Mouse (Mus musculus): ENCODE data around the gene Limch1. TPM values are rescaled to one million over a fixed set of nuclear protein-coding genes. Genes with fewer than 3 reads are reported as not detected.

The Limch1 gene
- polyA plus RNA-seq, 1 experiment from 2014 or later = 28.3 TPM

DNA sequence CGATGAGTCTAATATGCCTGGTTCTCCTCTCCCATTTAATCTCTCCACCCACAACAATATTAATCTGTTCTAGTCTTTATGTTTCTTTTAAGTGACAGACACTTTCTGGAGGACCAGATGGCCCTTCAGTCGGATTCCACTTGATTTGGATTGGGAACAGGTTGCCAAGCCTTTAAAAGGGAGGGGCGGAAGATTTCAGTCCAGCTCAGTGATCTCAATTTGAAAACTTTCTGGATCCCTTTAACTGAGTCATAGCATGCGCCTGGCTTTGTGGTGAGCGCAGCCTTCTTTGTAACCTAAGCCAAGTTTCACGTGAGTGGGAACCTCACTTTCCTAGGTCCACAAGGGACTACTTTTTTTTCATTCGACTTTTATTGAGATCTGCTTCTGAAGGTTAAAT lies 5.0 kb downstream of the Limch1 start:
- H3K27me3 ChIP-seq (ENCODE audit: poor library complexity, severe bottlenecking) = peaks cover 36% of the 10 kb centered on the region
- H3K4me3 ChIP-seq = no peak overlapping the region
- H3K4me1 ChIP-seq = peaks cover 38% of the 10 kb centered on the region
- H3K27ac ChIP-seq = no peak overlapping the region
- no peaks in the 10 kb centered on the region for H3K9me3 ChIP-seq
- 78% methylated on average over 7 of the region's 7 CpGs for WGBS
- no peak for DNase-seq (ENCODE audit: extremely low spot score, low spot score)
- no peaks in the 10 kb centered on the region for H3K36me3 ChIP-seq (replicated peaks)

GRCm38 (mm10) chr5:66751332-66751980 lies 5.8 kb downstream of the Limch1 start:
- Histone ChIP-seq H3K27ac (no peak overlapping the region), H3K4me1 (peaks cover 31% of the 10 kb centered on the region), H3K27me3 (ENCODE audit: poor library complexity, severe bottlenecking) (peaks cover 29% of the 10 kb centered on the region), H3K4me3 (no peak overlapping the region), H3K9me3 (no peaks in the 10 kb centered on the region), H3K36me3 (replicated peaks) (no peaks in the 10 kb centered on the region)
- 46% methylated on average over 3 of the region's 3 CpGs for WGBS
- DNase-seq (ENCODE audit: extremely low spot score, low spot score) = no peak

DNA sequence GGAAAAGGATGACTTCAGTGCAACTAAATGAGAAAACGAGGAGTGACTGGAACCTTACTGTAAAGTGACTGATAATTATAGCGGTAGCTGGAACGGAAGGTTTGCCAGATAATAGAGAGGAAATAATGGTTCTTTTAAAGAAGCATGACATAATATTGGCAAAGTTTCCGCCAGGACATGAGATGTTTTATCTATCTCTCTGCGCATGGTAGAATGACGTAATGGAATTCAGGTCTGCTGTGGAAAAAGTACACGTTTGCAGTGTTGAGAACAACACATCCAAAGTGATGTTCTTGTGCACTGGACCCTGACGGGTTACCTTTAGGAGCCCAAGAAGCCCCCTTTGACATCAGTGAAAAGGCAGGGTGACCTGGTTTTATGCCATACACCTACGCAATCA lies 8.0 kb downstream of the Limch1 start:
- no peaks in the 10 kb centered on the region for H3K36me3 ChIP-seq (replicated peaks)
- peaks cover 20% of the 10 kb centered on the region for H3K4me1 ChIP-seq
- H3K27me3 ChIP-seq (ENCODE audit: poor library complexity, severe bottlenecking) = peaks cover 9% of the 10 kb centered on the region
- DNase-seq (ENCODE audit: extremely low spot score, low spot score) = no peak
- H3K27ac ChIP-seq = no peak overlapping the region
- 90% methylated on average over 9 of the region's 9 CpGs for WGBS
- no peaks in the 10 kb centered on the region for H3K9me3 ChIP-seq
- H3K4me3 ChIP-seq = no peak overlapping the region

- H3K4me1 ChIP-seq = peaks cover 11% of the 10 kb centered on the region
- H3K9me3 ChIP-seq = no peaks in the 10 kb centered on the region
- H3K36me3 ChIP-seq (replicated peaks) = no peaks in the 10 kb centered on the region
- H3K4me3 ChIP-seq = no peak overlapping the region
- WGBS = 78% methylated on average over 10 of the region's 10 CpGs
- no peaks in the 10 kb centered on the region for H3K27me3 ChIP-seq (ENCODE audit: poor library complexity, severe bottlenecking)
- H3K27ac ChIP-seq = no peak overlapping the region
- DNase-seq (ENCODE audit: extremely low spot score, low spot score) = no peak
Observed at GRCm38 (mm10) chr5:66756821-66757705, 11.4 kb downstream of the Limch1 start.

DNA sequence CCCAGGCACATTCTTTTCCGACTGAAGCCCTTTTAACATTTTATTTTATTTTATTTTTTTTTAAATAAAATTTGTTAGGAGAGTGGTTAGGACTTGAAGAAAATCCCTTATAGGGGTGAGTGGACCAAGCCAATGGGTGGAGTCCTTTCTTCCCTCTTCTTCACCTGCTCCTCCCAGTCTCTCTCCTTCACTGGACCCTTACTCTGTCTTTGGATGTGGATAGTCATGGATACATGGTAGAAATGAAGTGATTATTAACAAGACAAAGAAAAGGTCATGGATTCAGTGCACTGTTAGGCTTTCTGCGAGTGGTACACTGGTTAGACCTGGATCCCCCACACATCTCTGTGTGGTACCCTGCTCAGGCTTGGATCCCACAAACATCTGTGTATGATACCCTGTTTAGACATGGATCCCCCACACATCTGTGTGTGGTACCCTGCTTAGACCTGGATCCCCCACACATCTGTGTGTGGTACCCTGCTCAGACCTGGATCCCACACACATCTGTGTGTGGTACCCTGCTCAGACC lies 12.1 kb downstream of the Limch1 start:
- WGBS = 75% methylated on average over 2 of the region's 2 CpGs
- H3K27ac ChIP-seq = no peak overlapping the region

GRCm38 (mm10) chr5:66759354-66759753 lies 13.7 kb downstream of the Limch1 start:
- H3K27ac ChIP-seq = no peak overlapping the region
- H3K4me3 ChIP-seq = no peak overlapping the region
- peaks cover 11% of the 10 kb centered on the region for H3K4me1 ChIP-seq
- H3K36me3 ChIP-seq (replicated peaks) = no peaks in the 10 kb centered on the region
- no peaks in the 10 kb centered on the region for H3K9me3 ChIP-seq
- no peaks in the 10 kb centered on the region for H3K27me3 ChIP-seq (ENCODE audit: poor library complexity, severe bottlenecking)
- WGBS = 80% methylated on average over 2 of the region's 2 CpGs
- DNase-seq (ENCODE audit: extremely low spot score, low spot score) = no peak

More for the DNA sequence above, 12.1 kb downstream of the Limch1 start:
- Histone ChIP-seq H3K36me3 (replicated peaks) (no peaks in the 10 kb centered on the region), H3K27me3 (ENCODE audit: poor library complexity, severe bottlenecking) (no peaks in the 10 kb centered on the region), H3K4me1 (peaks cover 11% of the 10 kb centered on the region), H3K4me3 (no peak overlapping the region), H3K9me3 (no peaks in the 10 kb centered on the region)
- no peak for DNase-seq (ENCODE audit: extremely low spot score, low spot score)

DNA sequence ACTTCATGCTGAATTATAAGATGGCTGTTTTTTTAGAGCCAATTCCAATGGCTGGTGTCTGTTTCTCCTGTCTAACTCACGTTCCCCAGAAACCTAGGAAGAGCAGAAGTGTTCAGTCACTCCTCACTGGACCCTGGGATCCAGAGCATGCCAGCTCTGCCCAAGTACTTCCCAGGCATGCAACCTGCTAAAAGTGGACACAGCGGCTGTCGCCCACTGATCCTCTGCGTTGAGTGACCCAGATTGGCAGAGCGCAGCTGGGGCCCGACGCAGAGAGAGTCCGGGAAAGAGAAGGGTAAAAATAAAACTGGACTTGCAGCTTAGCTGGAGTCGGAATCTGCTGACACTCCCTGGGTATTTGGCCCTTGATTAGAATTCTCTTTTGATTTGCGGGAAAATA lies 15.1 kb downstream of the Limch1 start:
- no peaks in the 10 kb centered on the region for H3K9me3 ChIP-seq
- no peak overlapping the region for H3K27ac ChIP-seq
- no peaks in the 10 kb centered on the region for H3K27me3 ChIP-seq (ENCODE audit: poor library complexity, severe bottlenecking)
- no peak overlapping the region for H3K4me3 ChIP-seq
- H3K36me3 ChIP-seq (replicated peaks) = no peaks in the 10 kb centered on the region
- H3K4me1 ChIP-seq = peaks cover 11% of the 10 kb centered on the region
- 88% methylated on average over 10 of the region's 10 CpGs for WGBS
- DNase-seq (ENCODE audit: extremely low spot score, low spot score) = no peak

GRCm38 (mm10) chr5:66762006-66762405 lies 16.4 kb downstream of the Limch1 start:
- Histone ChIP-seq H3K27ac (no peak overlapping the region), H3K36me3 (replicated peaks) (no peaks in the 10 kb centered on the region), H3K4me3 (no peak overlapping the region), H3K4me1 (peaks cover 6% of the 10 kb centered on the region), H3K9me3 (no peaks in the 10 kb centered on the region), H3K27me3 (ENCODE audit: poor library complexity, severe bottlenecking) (no peaks in the 10 kb centered on the region)
- DNase-seq (ENCODE audit: extremely low spot score, low spot score) = no peak
- 93% methylated on average over 2 of the region's 2 CpGs for WGBS

DNA sequence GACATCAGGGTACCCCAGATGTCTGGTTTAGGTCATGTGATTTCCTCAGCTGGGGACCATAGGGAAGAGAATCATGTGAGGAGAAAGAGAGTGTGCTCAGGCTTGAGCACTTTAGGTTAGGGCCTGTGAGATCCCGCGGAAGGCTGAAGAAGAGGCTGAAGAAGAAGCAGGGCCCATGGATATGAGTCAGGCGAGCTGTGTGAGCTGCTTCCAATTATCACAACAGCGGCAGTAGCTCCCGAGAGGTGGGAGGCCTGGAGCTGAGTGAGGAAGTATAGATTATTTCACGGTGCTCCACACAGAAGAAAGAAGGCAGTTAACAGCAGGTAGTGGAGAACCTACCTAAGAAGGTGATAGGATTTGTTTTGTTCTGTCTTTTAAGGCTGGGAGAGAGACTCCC lies 18.5 kb downstream of the Limch1 start:
- H3K36me3 ChIP-seq (replicated peaks) = no peaks in the 10 kb centered on the region
- H3K4me1 ChIP-seq = peaks cover 10% of the 10 kb centered on the region
- no peaks in the 10 kb centered on the region for H3K27me3 ChIP-seq (ENCODE audit: poor library complexity, severe bottlenecking)
- no peak for DNase-seq (ENCODE audit: extremely low spot score, low spot score)
- no peak overlapping the region for H3K27ac ChIP-seq
- no peak overlapping the region for H3K4me3 ChIP-seq
- no peaks in the 10 kb centered on the region for H3K9me3 ChIP-seq
- WGBS = 70% methylated on average over 6 of the region's 6 CpGs

DNA sequence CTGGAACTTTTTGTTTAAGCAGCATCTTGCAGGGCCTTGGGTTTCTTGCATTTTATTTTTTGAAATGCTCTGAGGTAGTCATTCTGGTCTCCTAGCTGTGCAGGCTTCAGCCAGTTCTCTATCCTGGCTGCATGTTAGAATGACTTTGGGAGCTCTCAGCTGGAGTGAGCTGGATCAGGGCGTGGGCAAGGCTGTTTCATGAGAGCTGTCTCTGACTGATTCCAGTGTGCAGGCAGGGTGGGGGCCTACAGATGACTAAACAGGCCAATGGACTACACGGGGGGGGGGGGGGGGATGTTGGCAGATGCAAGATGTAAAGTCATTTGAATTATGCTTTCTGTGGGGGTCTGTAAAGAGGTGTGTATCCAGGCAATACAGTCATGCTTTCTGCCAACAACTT lies 20.3 kb downstream of the Limch1 start:
- DNase-seq (ENCODE audit: extremely low spot score, low spot score) = no peak
- 73% methylated on average over 2 of the region's 2 CpGs for WGBS
- Histone ChIP-seq H3K27ac (no peak overlapping the region), H3K9me3 (no peaks in the 10 kb centered on the region), H3K4me1 (peaks cover 11% of the 10 kb centered on the region), H3K27me3 (ENCODE audit: poor library complexity, severe bottlenecking) (no peaks in the 10 kb centered on the region), H3K4me3 (no peak overlapping the region), H3K36me3 (replicated peaks) (no peaks in the 10 kb centered on the region)

GRCm38 (mm10) chr5:66768034-66768433 lies 22.4 kb downstream of the Limch1 start:
- WGBS = 57% methylated on average over 4 of the region's 4 CpGs
- DNase-seq (ENCODE audit: extremely low spot score, low spot score) = no peak
- H3K27ac ChIP-seq = no peak overlapping the region

GRCm38 (mm10) chr5:66769070-66769469 lies 23.4 kb downstream of the Limch1 start:
- no peak for DNase-seq (ENCODE audit: extremely low spot score, low spot score)
- Histone ChIP-seq H3K27me3 (ENCODE audit: poor library complexity, severe bottlenecking) (no peaks in the 10 kb centered on the region), H3K4me3 (no peak overlapping the region), H3K9me3 (no peaks in the 10 kb centered on the region), H3K36me3 (replicated peaks) (no peaks in the 10 kb centered on the region), H3K27ac (no peak overlapping the region), H3K4me1 (peaks cover 23% of the 10 kb centered on the region)
- whole genome bisulfite sequencing = 71% methylated on average over 4 of the region's 4 CpGs

More at GRCm38 (mm10) chr5:66768034-66768433, 22.4 kb downstream of the Limch1 start:
- Histone ChIP-seq H3K4me3 (no peak overlapping the region), H3K36me3 (replicated peaks) (no peaks in the 10 kb centered on the region), H3K27me3 (ENCODE audit: poor library complexity, severe bottlenecking) (no peaks in the 10 kb centered on the region), H3K9me3 (no peaks in the 10 kb centered on the region), H3K4me1 (peaks cover 23% of the 10 kb centered on the region)

GRCm38 (mm10) chr5:66769558-66769957 lies 23.9 kb downstream of the Limch1 start:
- Histone ChIP-seq H3K27ac (no peak overlapping the region), H3K4me3 (no peak overlapping the region), H3K36me3 (replicated peaks) (no peaks in the 10 kb centered on the region), H3K4me1 (peaks cover 23% of the 10 kb centered on the region), H3K27me3 (ENCODE audit: poor library complexity, severe bottlenecking) (no peaks in the 10 kb centered on the region), H3K9me3 (no peaks in the 10 kb centered on the region)
- no peak for DNase-seq (ENCODE audit: extremely low spot score, low spot score)
- 92% methylated on average over 5 of the region's 5 CpGs for WGBS
